Mouse (Mus musculus): Measurements from ENCODE around the gene Ciita. TPM values are rescaled to one million over a fixed set of nuclear protein-coding genes. Genes with fewer than 3 reads are reported as not detected.
A peak's percentile ranks its signal among the peaks of the same experiment; 100 is the strongest.

Ciita gene
- total RNA-seq, 1 experiment from 2014 or later = 0.69 TPM

GRCm38 (mm10) chr16:10508691-10509090 lies 28.8 kb downstream of the Ciita start:
- ATAC-seq (replicated peaks; ENCODE audit: low read depth, poor library complexity, severe bottlenecking) = no peak

- ATAC-seq (replicated peaks; ENCODE audit: low read depth, poor library complexity, severe bottlenecking) = no peak
These were observed 30.7 kb downstream of the Ciita start for GRCm38 (mm10) chr16:10510477-10511133.

GRCm38 (mm10) chr16:10511134-10511520 lies 31.3 kb downstream of the Ciita start:
- no peak for ATAC-seq (replicated peaks; ENCODE audit: low read depth, poor library complexity, severe bottlenecking)

- no peak; the same call in 1 of the 2 replicates for ATAC-seq (replicated peaks; ENCODE audit: low read depth, poor library complexity, severe bottlenecking)
These were observed 36.2 kb downstream of the Ciita start for GRCm38 (mm10) chr16:10515953-10516572.

GRCm38 (mm10) chr16:10518030-10518429 lies 38.2 kb downstream of the Ciita start:
- no peak for ATAC-seq (replicated peaks; ENCODE audit: low read depth, poor library complexity, severe bottlenecking)

- ATAC-seq (replicated peaks; ENCODE audit: low read depth, poor library complexity, severe bottlenecking) = peak; percentile 73
These were observed 41.2 kb downstream of the Ciita start for GRCm38 (mm10) chr16:10520908-10521614.

GRCm38 (mm10) chr16:10522811-10523210 lies 43.0 kb downstream of the Ciita start:
- peak; percentile 68 for ATAC-seq (replicated peaks; ENCODE audit: low read depth, poor library complexity, severe bottlenecking)

GRCm38 (mm10) chr16:10523650-10524049 lies 43.8 kb downstream of the Ciita start:
- no peak for ATAC-seq (replicated peaks; ENCODE audit: low read depth, poor library complexity, severe bottlenecking)

GRCm38 (mm10) chr16:10524866-10525609 lies 45.2 kb downstream of the Ciita start:
- peak; percentile 68 for ATAC-seq (replicated peaks; ENCODE audit: low read depth, poor library complexity, severe bottlenecking)

- ATAC-seq (replicated peaks; ENCODE audit: low read depth, poor library complexity, severe bottlenecking) = no peak
These were observed 45.7 kb downstream of the Ciita start for GRCm38 (mm10) chr16:10525610-10525980.

- ATAC-seq (replicated peaks; ENCODE audit: low read depth, poor library complexity, severe bottlenecking) = no peak
These were observed 47.3 kb downstream of the Ciita start for GRCm38 (mm10) chr16:10527046-10527644.

GRCm38 (mm10) chr16:10528382-10528781 lies 48.5 kb downstream of the Ciita start:
- ATAC-seq (replicated peaks; ENCODE audit: low read depth, poor library complexity, severe bottlenecking) = no peak

GRCm38 (mm10) chr16:10530179-10530578 lies 50.3 kb downstream of the Ciita start:
- no peak for ATAC-seq (replicated peaks; ENCODE audit: low read depth, poor library complexity, severe bottlenecking)

GRCm38 (mm10) chr16:10533781-10534180 lies 53.9 kb downstream of the Ciita start:
- no peak for ATAC-seq (replicated peaks; ENCODE audit: low read depth, poor library complexity, severe bottlenecking)

- no peak for ATAC-seq (replicated peaks; ENCODE audit: low read depth, poor library complexity, severe bottlenecking)
These were observed 54.7 kb downstream of the Ciita start for GRCm38 (mm10) chr16:10534567-10534966.

GRCm38 (mm10) chr16:10536323-10536722 lies 56.5 kb downstream of the Ciita start:
- no peak for ATAC-seq (replicated peaks; ENCODE audit: low read depth, poor library complexity, severe bottlenecking)

- ATAC-seq (replicated peaks; ENCODE audit: low read depth, poor library complexity, severe bottlenecking) = no peak
These were observed 57.1 kb downstream of the Ciita start for GRCm38 (mm10) chr16:10536961-10537360.

GRCm38 (mm10) chr16:10540763-10541597 lies 61.1 kb downstream of the Ciita start:
- no peak for ATAC-seq (replicated peaks; ENCODE audit: low read depth, poor library complexity, severe bottlenecking)

- ATAC-seq (replicated peaks; ENCODE audit: low read depth, poor library complexity, severe bottlenecking) = no peak
These were observed 61.7 kb downstream of the Ciita start for GRCm38 (mm10) chr16:10541598-10541930.
